Mouse (Mus musculus) lung, adult 2 months (tissue): ENCODE measurements around the gene Pdap1.

Source experiments
- CTCF ChIP-seq: fragments of 200-500 bp; IDR thresholded peaks from 2 replicates; pipeline ENCODE4 v1.5.1; 2011; ENCODE audit warnings: mild to moderate bottlenecking, low read length, control low read depth; ENCODE audit not compliant: insufficient read depth
- POLR2A ChIP-seq: fragments of 200-500 bp; IDR thresholded peaks from 2 replicates; pipeline ENCODE4 v1.6.1; 2011; ENCODE audit warnings: low read depth, mild to moderate bottlenecking, control low read depth, low read length, borderline replicate concordance; ENCODE audit errors: extremely low read depth

GRCm38 (mm10) chr5:145149294-145149693, 9.3 kb upstream of the Pdap1 start:
- TF ChIP-seq POLR2A: no peak
- TF ChIP-seq CTCF: no peak
